Mouse (Mus musculus): ENCODE measurements at regions not wholly inside any gene's neighbourhood (a gene's known extent, or its start where the extent isn't known, plus 50 kb on each side); places are given as distances from the start of the nearest gene placed in this dataset.

- Histone ChIP-seq H3K36me3 (ENCODE audit: control insufficient read depth, insufficient read depth) (no peaks in the 10 kb centered on the region), H3K79me2 (ENCODE audit: control insufficient read depth, insufficient read depth) (no peaks in the 10 kb centered on the region), H3K27me3 (ENCODE audit: control insufficient read depth, insufficient read depth, insufficient read length) (no peaks in the 10 kb centered on the region), H3K4me3 (ENCODE audit: insufficient read depth, poor library complexity, severe bottlenecking) (no peak overlapping the region), H3K79me3 (ENCODE audit: low read depth) (no peaks in the 10 kb centered on the region), H3ac (ENCODE audit: control insufficient read depth, insufficient read length, low read depth) (no peak overlapping the region)
- TF ChIP-seq MYOD1 (IDR thresholded peaks at IDR 0.05; ENCODE audit: control insufficient read depth, insufficient read length, low read depth) = no peak
- no peak for TF ChIP-seq CEBPB (IDR thresholded peaks at IDR 0.05; ENCODE audit: low read depth)
- no peak for TF ChIP-seq MAX (IDR thresholded peaks at IDR 0.05)
- no peak for TF ChIP-seq CTCF (IDR thresholded peaks at IDR 0.05; ENCODE audit: control insufficient read depth, insufficient read depth, insufficient read length)
- no peak for TF ChIP-seq USF1 (IDR thresholded peaks at IDR 0.05; ENCODE audit: low read depth)
- TF ChIP-seq FOSL1 (IDR thresholded peaks at IDR 0.05; ENCODE audit: insufficient read depth, low read length, poor library complexity, severe bottlenecking) = no peak
- TF ChIP-seq MYOG (IDR thresholded peaks at IDR 0.05; ENCODE audit: control insufficient read depth, extremely low read depth, insufficient read length) = no peak
These were observed 112.5 kb upstream of the Sash1 start for GRCm38 (mm10) chr10:8998356-8998755.

- no peak overlapping the region for H3K4me3 ChIP-seq (ENCODE audit: insufficient read depth, poor library complexity, severe bottlenecking)
- no peaks in the 10 kb centered on the region for H3K36me3 ChIP-seq (ENCODE audit: control insufficient read depth, insufficient read depth)
- H3K27me3 ChIP-seq (ENCODE audit: control insufficient read depth, insufficient read depth, insufficient read length) = no peaks in the 10 kb centered on the region
- TF ChIP-seq CTCF (IDR thresholded peaks at IDR 0.05; ENCODE audit: control insufficient read depth, insufficient read depth, insufficient read length) (no peak), MYOD1 (IDR thresholded peaks at IDR 0.05; ENCODE audit: control insufficient read depth, insufficient read length, low read depth) (no peak), CEBPB (IDR thresholded peaks at IDR 0.05; ENCODE audit: low read depth) (no peak), FOSL1 (IDR thresholded peaks at IDR 0.05; ENCODE audit: insufficient read depth, low read length, poor library complexity, severe bottlenecking) (no peak), MAX (IDR thresholded peaks at IDR 0.05) (no peak)
- no peak overlapping the region for H3ac ChIP-seq (ENCODE audit: control insufficient read depth, insufficient read length, low read depth)
- no peaks in the 10 kb centered on the region for H3K79me3 ChIP-seq (ENCODE audit: low read depth)
- H3K79me2 ChIP-seq (ENCODE audit: control insufficient read depth, insufficient read depth) = no peaks in the 10 kb centered on the region
These were observed 109.2 kb upstream of the Sash1 start for GRCm38 (mm10) chr10:8995097-8995496.

- Histone ChIP-seq H3K79me2 (ENCODE audit: control insufficient read depth, insufficient read depth) (no peaks in the 10 kb centered on the region), H3K36me3 (ENCODE audit: control insufficient read depth, insufficient read depth) (no peaks in the 10 kb centered on the region), H3ac (ENCODE audit: control insufficient read depth, insufficient read length, low read depth) (no peak overlapping the region), H3K4me3 (ENCODE audit: insufficient read depth, poor library complexity, severe bottlenecking) (no peak overlapping the region), H3K27me3 (ENCODE audit: control insufficient read depth, insufficient read depth, insufficient read length) (no peaks in the 10 kb centered on the region), H3K79me3 (ENCODE audit: low read depth) (no peaks in the 10 kb centered on the region)
- TF ChIP-seq MYOD1 (IDR thresholded peaks at IDR 0.05; ENCODE audit: control insufficient read depth, insufficient read length, low read depth) (no peak), CTCF (IDR thresholded peaks at IDR 0.05; ENCODE audit: control insufficient read depth, insufficient read depth, insufficient read length) (no peak)
These were observed 100.5 kb upstream of the Sash1 start for GRCm38 (mm10) chr10:8986339-8986738.

GRCm38 (mm10) chr10:8983347-8983746, 97.5 kb upstream of the Sash1 start:
- H3K79me2 ChIP-seq (ENCODE audit: control insufficient read depth, insufficient read depth) = no peaks in the 10 kb centered on the region
- no peak for TF ChIP-seq USF1 (IDR thresholded peaks at IDR 0.05; ENCODE audit: low read depth)
- no peak for TF ChIP-seq FOSL1 (IDR thresholded peaks at IDR 0.05; ENCODE audit: insufficient read depth, low read length, poor library complexity, severe bottlenecking)
- TF ChIP-seq CEBPB (IDR thresholded peaks at IDR 0.05; ENCODE audit: low read depth) = no peak
- TF ChIP-seq MAX (IDR thresholded peaks at IDR 0.05) = no peak
- no peak for TF ChIP-seq MYOD1 (IDR thresholded peaks at IDR 0.05; ENCODE audit: control insufficient read depth, insufficient read length, low read depth)
- TF ChIP-seq MYOG (IDR thresholded peaks at IDR 0.05; ENCODE audit: control insufficient read depth, extremely low read depth, insufficient read length) = no peak
- TF ChIP-seq CTCF (IDR thresholded peaks at IDR 0.05; ENCODE audit: control insufficient read depth, insufficient read depth, insufficient read length) = no peak
- H3K36me3 ChIP-seq (ENCODE audit: control insufficient read depth, insufficient read depth) = no peaks in the 10 kb centered on the region
- no peaks in the 10 kb centered on the region for H3K79me3 ChIP-seq (ENCODE audit: low read depth)
- H3K27me3 ChIP-seq (ENCODE audit: control insufficient read depth, insufficient read depth, insufficient read length) = no peaks in the 10 kb centered on the region
- H3K4me3 ChIP-seq (ENCODE audit: insufficient read depth, poor library complexity, severe bottlenecking) = no peak overlapping the region
- H3ac ChIP-seq (ENCODE audit: control insufficient read depth, insufficient read length, low read depth) = no peak overlapping the region

GRCm38 (mm10) chr10:8980568-8980967, 94.7 kb upstream of the Sash1 start:
- Histone ChIP-seq H3K4me3 (ENCODE audit: insufficient read depth, poor library complexity, severe bottlenecking) (no peak overlapping the region), H3K79me2 (ENCODE audit: control insufficient read depth, insufficient read depth) (no peaks in the 10 kb centered on the region), H3K27me3 (ENCODE audit: control insufficient read depth, insufficient read depth, insufficient read length) (no peaks in the 10 kb centered on the region), H3K79me3 (ENCODE audit: low read depth) (no peaks in the 10 kb centered on the region), H3K36me3 (ENCODE audit: control insufficient read depth, insufficient read depth) (no peaks in the 10 kb centered on the region), H3ac (ENCODE audit: control insufficient read depth, insufficient read length, low read depth) (no peak overlapping the region)
- TF ChIP-seq USF1 (IDR thresholded peaks at IDR 0.05; ENCODE audit: low read depth) = no peak
- no peak for TF ChIP-seq MYOG (IDR thresholded peaks at IDR 0.05; ENCODE audit: control insufficient read depth, extremely low read depth, insufficient read length)
- TF ChIP-seq MAX (IDR thresholded peaks at IDR 0.05) = no peak
- no peak for TF ChIP-seq FOSL1 (IDR thresholded peaks at IDR 0.05; ENCODE audit: insufficient read depth, low read length, poor library complexity, severe bottlenecking)
- TF ChIP-seq CTCF (IDR thresholded peaks at IDR 0.05; ENCODE audit: control insufficient read depth, insufficient read depth, insufficient read length) = no peak
- no peak for TF ChIP-seq CEBPB (IDR thresholded peaks at IDR 0.05; ENCODE audit: low read depth)
- TF ChIP-seq MYOD1 (IDR thresholded peaks at IDR 0.05; ENCODE audit: control insufficient read depth, insufficient read length, low read depth) = no peak

GRCm38 (mm10) chr10:8978595-8978994, 92.7 kb upstream of the Sash1 start:
- no peaks in the 10 kb centered on the region for H3K36me3 ChIP-seq (ENCODE audit: control insufficient read depth, insufficient read depth)
- H3ac ChIP-seq (ENCODE audit: control insufficient read depth, insufficient read length, low read depth) = no peak overlapping the region
- no peak for TF ChIP-seq CTCF (IDR thresholded peaks at IDR 0.05; ENCODE audit: control insufficient read depth, insufficient read depth, insufficient read length)
- TF ChIP-seq MYOD1 (IDR thresholded peaks at IDR 0.05; ENCODE audit: control insufficient read depth, insufficient read length, low read depth) = no peak
- TF ChIP-seq MAX (IDR thresholded peaks at IDR 0.05) = no peak
- no peak for TF ChIP-seq CEBPB (IDR thresholded peaks at IDR 0.05; ENCODE audit: low read depth)
- TF ChIP-seq FOSL1 (IDR thresholded peaks at IDR 0.05; ENCODE audit: insufficient read depth, low read length, poor library complexity, severe bottlenecking) = no peak
- no peak for TF ChIP-seq MYOG (IDR thresholded peaks at IDR 0.05; ENCODE audit: control insufficient read depth, extremely low read depth, insufficient read length)
- no peak for TF ChIP-seq USF1 (IDR thresholded peaks at IDR 0.05; ENCODE audit: low read depth)
- H3K27me3 ChIP-seq (ENCODE audit: control insufficient read depth, insufficient read depth, insufficient read length) = no peaks in the 10 kb centered on the region
- H3K4me3 ChIP-seq (ENCODE audit: insufficient read depth, poor library complexity, severe bottlenecking) = no peak overlapping the region
- H3K79me3 ChIP-seq (ENCODE audit: low read depth) = no peaks in the 10 kb centered on the region
- H3K79me2 ChIP-seq (ENCODE audit: control insufficient read depth, insufficient read depth) = no peaks in the 10 kb centered on the region

Data from C2C12 (cell line).